Comparison of ENCODE assay signal across 26 mouse cellular contexts in genomic region chr3:33218291-33218690, GRCm38 (mm10).
DNase-seq lines count a peak whose midpoint lies in the region; ATAC-seq and TF ChIP-seq lines count a peak whose summit lies in the region.
"Had no signal": no experiment of that assay in that cellular context is flagged by ENCODE, and none has a peak within 500 bp of the region (broad histone marks: within the 10 kb centered on the region; RNA-seq: fewer than 3 reads in every experiment).

No protein-coding gene starts in this region.

- H3K27me3 ChIP-seq in forebrain, embryonic 14.5 days (replicated peaks; ENCODE audit: control insufficient read depth, insufficient read depth, low read length), result no peaks in the 10 kb centered on the region
- no peaks in the 10 kb centered on the region for H3K27me3 ChIP-seq in forebrain, embryonic 15.5 days
- H3K27me3 ChIP-seq in midbrain, embryonic 12.5 days, result no peaks in the 10 kb centered on the region
- no peaks in the 10 kb centered on the region for H3K27me3 ChIP-seq in midbrain, postnatal 0 days (ENCODE audit: insufficient read depth, low read length)
- H3K27me3 ChIP-seq: embryonic facial prominence, embryonic 15.5 days; hindbrain, embryonic 15.5 days; intestine, embryonic 15.5 days; limb, embryonic 13.5 days; lung, embryonic 15.5 days had no signal

- ATAC-seq in forebrain, embryonic 14.5 days, result no peak
- ATAC-seq in forebrain, embryonic 15.5 days (replicated peaks), result no peak
- ATAC-seq in midbrain, embryonic 12.5 days (ENCODE audit: low FRiP score, low read depth), result 0 out of 2 replicates have a peak, but pooled peaks have one; percentile 39
- ATAC-seq in midbrain, postnatal 0 days (ENCODE audit: low FRiP score), result no peak
- ATAC-seq: CD4-positive, CD25-positive, alpha-beta regulatory T cell, adult 4 months; intestine, embryonic 15.5 days had no signal

- WGBS in forebrain, embryonic 14.5 days, result 80% methylated on average over 2 of the region's 2 CpGs
- 61% methylated on average over 2 of the region's 2 CpGs for WGBS in forebrain, embryonic 15.5 days
- 66% methylated on average over 2 of the region's 2 CpGs for WGBS in midbrain, embryonic 12.5 days
- WGBS in midbrain, postnatal 0 days, result 59% methylated on average over 2 of the region's 2 CpGs

- peak; percentile 11 for DNase-seq in forebrain, embryonic 14.5 days (ENCODE audit: low spot score)
- no peak for DNase-seq in midbrain, postnatal 0 days (ENCODE audit: low spot score)
- DNase-seq in brain, embryonic 14.5 days (ENCODE audit: low read depth), result peak; percentile 53
- DNase-seq in mesoderm, embryonic 11.5 days (ENCODE audit: low read depth, low spot score), result peak; percentile 34
- DNase-seq in thymus, postnatal 4 days, result no peak
- DNase-seq: adrenal gland, postnatal 14 days; gastrocnemius, postnatal 14 days; heart, postnatal 14 days; kidney, adult 2 months; kidney, postnatal 36 days; right cerebral cortex, postnatal 25 days; spleen, adult 18-20 months; thymus, adult 18-20 months; thymus, postnatal 25 days had no signal

- no peak overlapping the region for H3K4me3 ChIP-seq in forebrain, embryonic 14.5 days (ENCODE audit: low read depth, low read length)
- H3K4me3 ChIP-seq in forebrain, embryonic 15.5 days, result no peak overlapping the region
- H3K4me3 ChIP-seq in midbrain, embryonic 12.5 days, result no peak overlapping the region
- no peak overlapping the region for H3K4me3 ChIP-seq in midbrain, postnatal 0 days (ENCODE audit: low read depth, low read length)
- H3K4me3 ChIP-seq: embryonic facial prominence, embryonic 10.5 days; embryonic facial prominence, embryonic 15.5 days; hindbrain, embryonic 15.5 days; intestine, embryonic 15.5 days; layer of hippocampus, adult 2 months; limb, embryonic 13.5 days; lung, embryonic 15.5 days had no signal

- no peak for TF ChIP-seq CTCF in midbrain, postnatal 0 days (IDR thresholded peaks at IDR 0.05)
- no peak for TF ChIP-seq CTCF in brain, embryonic 14.5 days (IDR thresholded peaks at IDR 0.05; ENCODE audit: borderline replicate concordance, extremely low read depth, insufficient read depth, insufficient read length)

- H3K4me2 ChIP-seq in forebrain, embryonic 14.5 days (ENCODE audit: low read length), result no peak overlapping the region
- no peak overlapping the region for H3K4me2 ChIP-seq in forebrain, embryonic 15.5 days (replicated peaks)
- no peak overlapping the region for H3K4me2 ChIP-seq in midbrain, embryonic 12.5 days (replicated peaks)
- H3K4me2 ChIP-seq in midbrain, postnatal 0 days (ENCODE audit: low read depth, low read length, poor library complexity, severe bottlenecking), result no peak overlapping the region
- H3K4me2 ChIP-seq: embryonic facial prominence, embryonic 15.5 days; intestine, embryonic 15.5 days; limb, embryonic 13.5 days; liver, embryonic 11.5 days; lung, embryonic 15.5 days had no signal

- H3K4me1 ChIP-seq in forebrain, embryonic 14.5 days (ENCODE audit: control insufficient read depth, insufficient read depth, low read length), result no peaks in the 10 kb centered on the region
- H3K4me1 ChIP-seq in forebrain, embryonic 15.5 days, result no peaks in the 10 kb centered on the region
- H3K4me1 ChIP-seq in midbrain, embryonic 12.5 days, result no peaks in the 10 kb centered on the region
- no peaks in the 10 kb centered on the region for H3K4me1 ChIP-seq in midbrain, postnatal 0 days (ENCODE audit: insufficient read depth, low read length)
- H3K4me1 ChIP-seq: embryonic facial prominence, embryonic 15.5 days; hindbrain, embryonic 15.5 days; intestine, embryonic 15.5 days; lung, embryonic 15.5 days had no signal

- no peak overlapping the region for H3K27ac ChIP-seq in forebrain, embryonic 14.5 days (ENCODE audit: low read depth, low read length)
- H3K27ac ChIP-seq in forebrain, embryonic 15.5 days (replicated peaks), result no peak overlapping the region
- no peak overlapping the region for H3K27ac ChIP-seq in midbrain, embryonic 12.5 days (replicated peaks)
- H3K27ac ChIP-seq in midbrain, postnatal 0 days (ENCODE audit: low read depth, low read length), result no peak overlapping the region
- H3K27ac ChIP-seq: embryonic facial prominence, embryonic 15.5 days; intestine, embryonic 15.5 days; layer of hippocampus, adult 2 months; limb, embryonic 13.5 days; lung, embryonic 15.5 days; stomach, postnatal 0 days had no signal

- no peaks in the 10 kb centered on the region for H3K36me3 ChIP-seq in forebrain, embryonic 14.5 days (ENCODE audit: control insufficient read depth, insufficient read depth, low read length)
- H3K36me3 ChIP-seq in forebrain, embryonic 15.5 days, result no peaks in the 10 kb centered on the region
- no peaks in the 10 kb centered on the region for H3K36me3 ChIP-seq in midbrain, embryonic 12.5 days
- H3K36me3 ChIP-seq in midbrain, postnatal 0 days (ENCODE audit: insufficient read depth, low read length), result no peaks in the 10 kb centered on the region
- H3K36me3 ChIP-seq: embryonic facial prominence, embryonic 10.5 days; embryonic facial prominence, embryonic 15.5 days; hindbrain, embryonic 15.5 days; intestine, embryonic 15.5 days; limb, embryonic 13.5 days; lung, embryonic 15.5 days had no signal

- H3K9me3 ChIP-seq in forebrain, embryonic 14.5 days (replicated peaks; ENCODE audit: control insufficient read depth, low read length), result no peaks in the 10 kb centered on the region
- H3K9me3 ChIP-seq in forebrain, embryonic 15.5 days, result no peaks in the 10 kb centered on the region
- H3K9me3 ChIP-seq in midbrain, embryonic 12.5 days, result no peaks in the 10 kb centered on the region
- H3K9me3 ChIP-seq in midbrain, postnatal 0 days (ENCODE audit: low read length), result no peaks in the 10 kb centered on the region
- H3K9me3 ChIP-seq: embryonic facial prominence, embryonic 10.5 days; embryonic facial prominence, embryonic 15.5 days; hindbrain, embryonic 15.5 days; intestine, embryonic 15.5 days; limb, embryonic 13.5 days; lung, embryonic 15.5 days had no signal

- no peak overlapping the region for H3K9ac ChIP-seq in forebrain, embryonic 14.5 days (ENCODE audit: low read length)
- no peak overlapping the region for H3K9ac ChIP-seq in forebrain, embryonic 15.5 days (replicated peaks)
- H3K9ac ChIP-seq in midbrain, embryonic 12.5 days (replicated peaks), result no peak overlapping the region
- H3K9ac ChIP-seq in midbrain, postnatal 0 days (replicated peaks; ENCODE audit: low read length, poor library complexity, severe bottlenecking), result no peak overlapping the region
- H3K9ac ChIP-seq: embryonic facial prominence, embryonic 15.5 days; hindbrain, embryonic 15.5 days; intestine, embryonic 15.5 days; limb, embryonic 13.5 days; lung, embryonic 15.5 days had no signal

- no peak for TF ChIP-seq POLR2A in brain, embryonic 14.5 days (IDR thresholded peaks at IDR 0.05; ENCODE audit: borderline replicate concordance, extremely low read depth, insufficient read depth, insufficient read length, poor library complexity, severe bottlenecking)

Comparison
In these comparisons a context has a peak if more than half of its experiments do, and no peak if none do; other contexts are left out.
1. DNase-seq: peak in forebrain, embryonic 14.5 days (single experiment), brain, embryonic 14.5 days (single experiment) and mesoderm, embryonic 11.5 days (single experiment); none in midbrain, postnatal 0 days (single experiment) and thymus, postnatal 4 days (single experiment).